Mouse (Mus musculus): ENCODE data around the gene Tcf3.

Gene Tcf3

DNA sequence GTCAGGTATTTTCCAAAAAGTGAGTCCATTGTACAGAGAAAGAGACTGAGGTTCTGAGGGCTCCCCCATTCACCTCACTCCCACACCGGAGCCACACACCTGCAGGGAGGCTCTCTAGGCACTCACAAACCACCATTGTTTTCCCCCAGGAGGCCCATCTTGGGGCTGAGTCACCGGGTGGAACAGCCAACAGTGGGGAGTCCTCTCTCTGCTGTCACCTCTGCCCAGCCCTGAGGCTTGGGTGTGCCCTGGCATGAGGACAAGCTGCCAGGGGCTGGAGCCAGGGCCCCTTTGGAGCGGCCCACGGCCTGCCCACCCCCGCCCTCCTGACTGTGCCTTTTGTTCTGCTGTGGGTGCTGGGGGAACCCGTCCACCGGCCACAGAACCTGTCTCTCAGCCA, 2.3 kb upstream of the Tcf3 start:
- DNase-seq: no peak

GRCm38 (mm10) chr10:80434823-80435222, 1.4 kb upstream of the Tcf3 start:
- DNase-seq: peak in 1 of 2 experiments; percentile 24

GRCm38 (mm10) chr10:80434233-80434592, 766 bp upstream of the Tcf3 start:
- DNase-seq: no peak

DNA sequence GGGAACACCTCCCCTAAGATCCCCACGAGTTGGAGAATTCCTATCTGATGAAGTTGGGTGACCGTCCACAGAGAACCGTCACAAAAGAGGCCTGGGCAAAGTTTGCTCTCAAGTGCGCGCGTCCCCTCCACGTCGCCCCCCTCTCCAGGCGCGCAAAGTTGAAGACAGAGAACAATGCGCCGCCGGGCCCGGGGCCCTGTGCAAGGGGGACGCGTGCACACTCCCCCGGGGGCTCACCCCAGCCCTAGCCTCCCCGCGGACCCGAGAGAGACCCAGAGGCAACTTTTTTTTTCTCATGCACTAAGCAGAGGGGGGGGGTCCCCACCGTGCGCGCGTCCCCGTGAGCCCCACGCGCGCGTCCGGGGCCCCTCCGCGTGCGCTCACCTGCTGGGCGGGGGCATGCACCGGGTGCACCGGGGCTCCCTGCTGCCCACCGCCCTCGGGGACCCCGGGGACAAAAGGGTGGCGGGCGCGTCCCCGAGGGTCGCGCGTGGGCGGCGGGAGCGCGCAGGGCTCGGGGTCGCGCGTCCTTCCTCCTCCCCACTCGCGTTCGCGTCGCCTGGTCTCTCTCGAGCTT, 423 bp downstream of the Tcf3 start:
- peak in 1 of 2 experiments; percentile 37 for DNase-seq

- DNase-seq: no peak
Observed at GRCm38 (mm10) chr10:80432387-80432785, 1.1 kb downstream of the Tcf3 start.

DNA sequence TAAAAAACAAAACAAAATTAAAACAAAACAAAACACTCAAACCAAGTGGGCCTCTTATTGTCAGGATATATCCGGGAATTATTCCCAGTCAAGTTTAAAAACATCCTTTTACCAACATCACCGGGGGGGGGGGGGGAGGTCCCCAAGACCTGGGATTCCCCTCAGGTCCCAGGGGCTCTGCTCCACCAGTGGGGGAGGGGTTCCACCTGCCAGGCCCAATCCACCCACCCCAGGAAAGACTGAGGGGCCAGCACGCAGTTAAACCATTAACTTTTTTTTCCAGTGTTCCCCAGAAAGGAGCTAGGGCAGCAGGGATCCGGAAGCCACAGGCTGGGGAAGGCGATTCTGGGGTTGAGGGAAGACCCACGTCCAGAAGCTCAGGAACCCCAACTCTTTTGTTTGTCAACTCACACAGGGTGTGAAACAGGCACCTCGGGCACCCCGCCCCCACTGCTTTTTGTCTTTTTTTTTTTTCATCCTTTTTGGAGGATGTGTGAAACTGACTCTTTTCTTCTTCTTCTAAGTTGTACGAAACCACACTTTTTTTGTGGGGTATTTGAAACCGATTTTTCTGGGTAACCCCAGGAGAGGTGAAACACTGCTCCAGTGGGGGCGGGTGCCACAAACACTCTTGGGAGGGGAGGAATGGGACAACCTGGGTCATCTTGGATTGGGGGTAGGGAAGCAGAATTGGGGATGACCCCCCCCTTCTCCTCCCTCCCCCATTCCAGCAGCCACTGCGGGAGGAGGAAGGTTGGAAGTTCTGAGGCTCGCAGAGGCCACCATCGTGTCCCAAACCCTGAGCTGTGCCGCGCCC, 1.7 kb downstream of the Tcf3 start:
- DNase-seq: peak in 1 of 2 experiments; percentile 25

GRCm38 (mm10) chr10:80430375-80430980, 3.0 kb downstream of the Tcf3 start:
- DNase-seq: no peak

- no peak for DNase-seq
Observed at GRCm38 (mm10) chr10:80429800-80430199, 3.6 kb downstream of the Tcf3 start.

GRCm38 (mm10) chr10:80425041-80425440, 8.4 kb downstream of the Tcf3 start:
- no peak for DNase-seq

- no peak for DNase-seq
Observed at GRCm38 (mm10) chr10:80423562-80423961, 9.9 kb downstream of the Tcf3 start.

DNA sequence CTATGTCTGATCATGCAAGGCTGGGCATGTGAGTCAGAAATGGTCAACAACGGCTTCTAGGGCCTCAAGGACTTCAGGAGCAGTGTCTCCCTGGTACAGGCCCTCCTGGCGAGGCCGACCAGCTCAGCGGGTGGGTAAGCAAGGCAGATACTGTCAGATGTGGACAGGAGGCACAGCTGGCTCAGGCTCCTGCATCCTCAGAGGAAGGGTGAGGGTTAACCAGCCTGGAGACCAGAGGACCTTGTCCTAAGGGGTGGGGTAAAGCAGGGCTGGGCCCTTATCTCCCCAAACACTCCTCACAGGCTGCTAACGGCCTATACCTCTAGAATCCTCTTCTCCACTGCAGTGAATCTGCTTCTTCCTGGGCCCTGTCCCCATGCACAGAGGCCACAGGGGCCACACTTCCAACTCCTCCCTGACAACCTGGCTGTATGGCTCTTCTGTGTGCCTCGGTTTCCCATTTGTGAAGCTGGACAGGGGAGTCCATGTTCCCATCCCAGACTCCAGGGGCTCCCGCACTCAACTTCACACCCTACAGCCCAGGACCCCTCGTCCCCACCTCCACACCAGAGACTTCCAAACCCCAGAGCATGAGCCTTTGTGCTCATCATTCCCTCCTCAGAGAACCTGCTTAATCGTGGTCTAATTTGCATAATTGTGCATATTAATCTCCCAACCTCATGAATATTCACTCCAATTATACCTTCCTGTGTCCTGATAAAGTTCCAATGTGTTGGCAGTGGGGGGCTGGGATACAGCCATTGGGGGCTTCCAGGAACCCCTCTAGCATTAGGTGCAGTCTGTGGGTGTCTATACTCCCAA, 11.6 kb downstream of the Tcf3 start:
- no peak for DNase-seq

GRCm38 (mm10) chr10:80421208-80421607, 12.2 kb downstream of the Tcf3 start:
- no peak for DNase-seq

- no peak for DNase-seq
Observed at GRCm38 (mm10) chr10:80420729-80421128, 12.7 kb downstream of the Tcf3 start.

- DNase-seq: peak; percentile 48 to 59
Observed at GRCm38 (mm10) chr10:80419419-80419818, 14.0 kb downstream of the Tcf3 start.

DNA sequence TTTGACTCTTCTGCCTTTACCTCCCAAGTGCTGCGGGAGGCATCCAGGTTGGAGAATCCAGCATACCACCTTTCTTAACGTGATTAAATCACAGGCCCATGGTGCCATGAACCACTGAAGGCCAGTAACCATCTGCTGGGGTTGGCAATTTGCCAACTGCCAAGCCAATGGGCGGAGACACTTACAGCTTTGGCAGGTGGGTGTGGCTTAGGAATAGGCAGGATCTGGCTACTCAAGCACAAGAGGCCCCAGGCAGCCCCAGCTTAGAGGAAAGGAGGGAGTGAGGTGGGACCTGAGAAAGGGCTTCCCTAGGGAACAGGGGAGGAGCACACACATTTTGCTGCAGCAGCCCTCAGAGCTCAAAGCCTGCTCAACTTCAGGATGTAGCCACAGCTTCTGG, 15.1 kb downstream of the Tcf3 start:
- peak; percentile 81 for DNase-seq

GRCm38 (mm10) chr10:80417841-80418240, 15.6 kb downstream of the Tcf3 start:
- DNase-seq: peak; percentile 34 to 37

GRCm38 (mm10) chr10:80417371-80417770, 16.1 kb downstream of the Tcf3 start:
- peak; percentile 21 to 40 for DNase-seq

GRCm38 (mm10) chr10:80415566-80415965, 17.9 kb downstream of the Tcf3 start:
- no peak for DNase-seq

DNA sequence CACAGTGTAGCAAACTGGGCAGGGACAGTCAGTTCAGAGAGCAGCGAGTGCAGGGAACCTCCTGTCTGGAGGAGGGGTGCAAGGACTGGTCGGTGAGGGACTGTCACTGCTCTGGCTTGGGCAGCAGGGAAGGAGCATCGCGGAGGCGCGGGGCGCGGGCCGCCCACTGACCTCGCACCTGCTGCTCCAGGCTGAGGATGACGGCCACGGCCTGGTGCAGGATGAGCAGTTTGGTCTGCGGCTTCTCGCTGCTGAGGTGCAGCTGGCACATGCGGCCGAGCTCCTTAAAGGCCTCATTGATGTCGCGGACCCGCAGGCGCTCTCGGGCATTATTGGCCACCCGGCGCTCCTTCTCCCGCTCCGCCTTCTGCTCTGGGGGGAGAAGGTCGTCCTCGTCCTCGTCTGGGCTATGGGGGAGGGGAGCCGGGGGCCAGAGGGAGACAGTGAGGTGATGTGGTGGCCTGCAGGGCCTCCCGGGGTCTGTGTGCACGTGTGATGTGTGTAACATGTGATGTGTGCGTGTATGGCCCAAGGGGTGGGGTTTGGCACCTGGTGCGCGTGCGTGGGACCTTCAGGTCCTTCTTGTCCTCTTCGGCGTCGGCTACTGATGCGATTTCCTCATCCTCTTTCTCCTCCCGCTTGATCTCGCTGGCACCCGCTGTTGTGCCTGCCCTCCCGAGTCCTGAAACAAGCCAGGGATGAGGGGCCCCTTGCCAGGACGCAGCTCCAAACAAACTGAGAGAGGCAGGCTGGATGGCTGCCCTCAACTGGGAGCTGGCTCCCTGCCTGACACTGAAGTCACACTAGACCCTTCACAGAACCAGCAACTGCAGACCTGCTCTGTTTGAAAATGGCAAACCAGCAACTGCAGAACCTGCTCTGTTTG, 20.5 kb downstream of the Tcf3 start:
- peak; percentile 80 to 84 for DNase-seq

DNA sequence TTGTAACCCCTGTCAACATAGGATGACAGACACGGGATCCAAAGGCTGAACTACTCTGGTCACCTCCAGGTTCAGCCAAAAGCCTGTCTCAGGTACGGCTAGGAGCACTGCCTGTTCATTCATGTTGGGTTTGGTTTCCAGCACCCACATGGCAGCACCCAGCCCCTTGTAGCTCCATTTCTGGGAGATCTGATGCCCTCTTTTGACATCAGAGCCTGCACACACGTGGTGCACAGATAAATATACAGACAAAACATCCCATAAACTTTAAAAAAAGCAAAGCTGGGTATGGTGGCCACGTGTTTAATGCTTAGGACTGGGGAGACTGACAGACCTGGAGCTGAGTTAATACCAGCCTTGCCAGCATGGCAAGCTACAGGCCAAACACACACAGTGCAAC, 25.5 kb downstream of the Tcf3 start:
- no peak for DNase-seq

DNA sequence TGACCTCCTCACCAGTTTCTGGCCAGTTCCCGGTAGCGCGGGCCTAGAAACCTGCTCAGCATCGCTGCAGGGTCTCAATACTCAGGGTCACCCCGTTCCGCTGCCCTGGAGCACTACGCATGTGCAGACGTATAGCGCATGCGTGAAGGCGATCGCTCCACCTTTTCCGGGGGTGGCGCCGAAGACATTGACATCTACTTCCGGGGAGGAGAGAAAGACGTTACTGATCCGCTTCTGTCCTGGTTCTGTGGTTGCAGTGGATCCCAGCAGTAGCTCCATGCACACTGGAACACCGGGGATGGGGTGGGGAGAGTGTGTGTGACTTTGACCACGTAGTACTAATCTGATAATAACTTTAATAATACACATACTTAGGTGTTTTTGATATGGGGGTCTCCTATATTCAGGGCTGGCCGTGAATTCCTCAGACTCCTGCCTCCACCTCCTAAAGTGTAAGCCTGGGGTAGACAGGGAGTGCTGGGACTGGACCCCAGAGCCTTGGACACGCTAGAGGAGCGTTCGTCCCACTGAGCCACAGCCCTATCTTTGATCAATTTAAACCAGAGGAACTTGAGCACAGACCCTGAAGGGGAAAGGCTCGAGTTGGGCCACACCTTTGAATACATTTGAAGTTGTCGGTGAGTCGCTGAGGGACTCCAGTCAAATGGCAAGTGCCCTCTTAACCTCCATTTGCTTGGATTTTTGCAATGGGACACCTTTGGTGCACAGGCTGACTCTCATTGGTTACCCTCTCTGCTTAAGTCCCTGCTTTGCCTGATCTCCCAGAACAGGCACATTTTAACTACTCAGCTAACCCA, 26.6 kb downstream of the Tcf3 start, which contains the start of gene Uqcr11:
Gene Uqcr11, minus strand, starts transcription at position 147 of the 818 bp plus-strand sequence.
- DNase-seq: peak; percentile 92 to 95
